Mouse (Mus musculus): ENCODE results near the gene Stpg4.

DNA sequence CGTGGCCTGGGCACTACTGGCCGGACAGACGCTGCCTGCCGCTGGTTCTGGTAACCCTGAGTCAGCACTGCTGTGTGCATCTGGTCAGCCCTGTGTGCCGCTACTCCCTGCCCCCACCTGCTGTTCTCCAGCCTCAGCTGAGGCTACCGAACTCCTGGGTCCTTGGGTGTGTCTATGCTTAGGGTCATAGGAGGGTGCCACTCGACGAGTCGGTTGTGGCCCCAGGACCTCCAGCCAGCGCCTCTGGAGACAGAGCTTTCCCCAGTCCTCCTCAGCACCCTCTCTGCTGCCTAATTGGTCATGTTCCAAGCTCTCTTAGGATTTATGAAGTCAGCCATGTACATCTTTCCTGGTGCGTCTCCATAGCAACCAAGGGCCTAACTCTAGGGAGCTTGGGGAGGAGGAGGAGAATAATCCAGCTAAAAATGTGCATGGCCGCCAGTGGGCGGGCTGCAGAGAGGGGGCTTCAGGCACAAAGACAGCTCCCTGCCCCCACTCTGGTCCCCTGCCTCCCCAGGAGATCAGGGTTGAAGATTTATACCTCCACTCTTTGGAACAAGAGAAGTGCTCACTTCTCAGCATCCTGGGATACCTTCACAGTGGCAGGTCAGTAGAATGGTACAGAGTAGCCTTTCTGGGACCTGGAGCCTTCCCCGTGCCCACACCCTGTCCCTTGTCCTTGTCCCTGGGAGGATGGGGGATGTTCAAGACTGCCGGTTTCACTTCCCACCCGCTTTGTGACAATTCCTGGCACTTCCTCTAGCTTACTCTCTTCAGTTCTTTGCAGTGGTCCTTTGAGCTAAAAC is 49.0 kb downstream of the Stpg4 start:
- TF ChIP-seq CTCF (IDR thresholded peaks at IDR 0.05; ENCODE audit: extremely low read depth, insufficient read length, insufficient replicate concordance, low read depth, low read length) (no peak), POLR2A (IDR thresholded peaks at IDR 0.05; ENCODE audit: low read depth, low read length) (no peak)
